Mouse (Mus musculus) olfactory bulb, adult 2 months (tissue): ENCODE results near the gene Emg1.

ENCODE experiments used
- CTCF ChIP-seq: fragments of 200-500 bp; IDR thresholded peaks from 2 replicates; pipeline ENCODE4 v1.5.1; 2012; ENCODE audit warnings: low read depth, mild to moderate bottlenecking, low read length, moderate library complexity; ENCODE audit not compliant: insufficient read depth
- POLR2A ChIP-seq: fragments of 200-500 bp; IDR thresholded peaks from 2 replicates; pipeline ENCODE4 v1.6.1; 2012; ENCODE audit warnings: mild to moderate bottlenecking, low read depth, low read length, moderate library complexity; ENCODE audit not compliant: insufficient read depth

DNA sequence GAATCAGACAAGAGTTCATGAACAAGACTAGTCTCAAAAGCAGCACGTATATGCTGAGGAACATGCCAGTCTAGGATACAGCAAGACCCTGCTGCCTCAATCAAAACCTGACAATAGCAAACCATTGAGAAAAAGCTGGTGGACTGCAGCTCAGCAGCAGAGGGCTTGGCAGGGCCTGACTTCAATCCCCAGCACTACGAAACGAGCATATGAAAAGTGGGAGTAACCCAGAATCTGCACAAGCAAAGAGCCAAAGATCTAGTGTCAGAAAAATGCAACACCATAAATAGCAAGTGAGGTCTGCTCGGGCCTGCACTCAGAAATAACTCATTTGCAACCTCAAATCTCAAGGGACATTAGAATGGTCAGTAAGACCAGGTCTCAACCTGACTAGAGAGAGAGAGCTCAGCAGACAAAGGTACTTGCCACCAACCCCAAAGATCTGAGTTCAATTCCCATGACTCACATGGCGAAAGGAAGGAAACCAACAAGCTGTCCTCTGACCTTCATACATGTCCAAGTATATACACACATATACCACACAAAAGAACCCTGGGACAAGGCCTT is 5.8 kb downstream of the Emg1 start:
- no peak for TF ChIP-seq CTCF
- TF ChIP-seq POLR2A: no peak
